Mouse (Mus musculus): ENCODE measurements at regions not wholly inside any gene's neighbourhood (a gene's known extent, or its start where the extent isn't known, plus 50 kb on each side); places are given as distances from the start of the nearest gene placed in this dataset.

- WGBS: 89% methylated on average over 3 of the region's 3 CpGs
- H3K9ac ChIP-seq (ENCODE audit: low read length): no peak overlapping the region
- no peak for ATAC-seq (ENCODE audit: low FRiP score, low TSS enrichment)
Measured at GRCm38 (mm10) chr4:80691774-80692485, 142.0 kb upstream of the Tyrp1 start.

GRCm38 (mm10) chr4:80712698-80713097, 121.2 kb upstream of the Tyrp1 start:
- TF ChIP-seq CTCF (IDR thresholded peaks at IDR 0.05; ENCODE audit: low read depth): no peak
- no peak for TF ChIP-seq EP300 (optimal IDR thresholded peaks at IDR 0.05)
- Histone ChIP-seq H3K27me3 (ENCODE audit: control insufficient read depth, insufficient read depth, low read length) (no peaks in the 10 kb centered on the region), H3K36me3 (ENCODE audit: control insufficient read depth, insufficient read depth, low read length) (no peaks in the 10 kb centered on the region), H3K4me3 (ENCODE audit: low read depth, low read length) (no peak overlapping the region), H3K9ac (ENCODE audit: low read length) (no peak overlapping the region), H3K4me2 (replicated peaks; ENCODE audit: low read depth) (no peak overlapping the region), H3K27ac (replicated peaks) (no peak overlapping the region), H3K4me1 (replicated peaks; ENCODE audit: control insufficient read depth, insufficient read depth) (no peaks in the 10 kb centered on the region), H3K9me3 (ENCODE audit: control insufficient read depth, low read length) (no peaks in the 10 kb centered on the region)
- ATAC-seq (ENCODE audit: low FRiP score, low TSS enrichment): no peak
- DNase-seq (ENCODE audit: low spot score): no peak
- 77% methylated on average over 2 of the region's 2 CpGs for WGBS

More at GRCm38 (mm10) chr4:80691774-80692485, 142.0 kb upstream of the Tyrp1 start:
- TF ChIP-seq CTCF (IDR thresholded peaks at IDR 0.05; ENCODE audit: low read depth): no peak
- TF ChIP-seq EP300 (optimal IDR thresholded peaks at IDR 0.05): no peak
- Histone ChIP-seq H3K27ac (replicated peaks) (no peak overlapping the region), H3K9me3 (ENCODE audit: control insufficient read depth, low read length) (no peaks in the 10 kb centered on the region), H3K36me3 (ENCODE audit: control insufficient read depth, insufficient read depth, low read length) (no peaks in the 10 kb centered on the region), H3K27me3 (ENCODE audit: control insufficient read depth, insufficient read depth, low read length) (no peaks in the 10 kb centered on the region), H3K4me2 (replicated peaks; ENCODE audit: low read depth) (no peak overlapping the region), H3K4me1 (replicated peaks; ENCODE audit: control insufficient read depth, insufficient read depth) (no peaks in the 10 kb centered on the region), H3K4me3 (ENCODE audit: low read depth, low read length) (no peak overlapping the region)
- DNase-seq (ENCODE audit: low spot score): no peak

- H3K36me3 ChIP-seq (ENCODE audit: control insufficient read depth, insufficient read depth, low read length): no peaks in the 10 kb centered on the region
- TF ChIP-seq EP300 (optimal IDR thresholded peaks at IDR 0.05) (no peak), CTCF (IDR thresholded peaks at IDR 0.05; ENCODE audit: low read depth) (no peak)
- no peaks in the 10 kb centered on the region for H3K27me3 ChIP-seq (ENCODE audit: control insufficient read depth, insufficient read depth, low read length)
- H3K27ac ChIP-seq (replicated peaks): no peak overlapping the region
- no peaks in the 10 kb centered on the region for H3K4me1 ChIP-seq (replicated peaks; ENCODE audit: control insufficient read depth, insufficient read depth)
- no peaks in the 10 kb centered on the region for H3K9me3 ChIP-seq (ENCODE audit: control insufficient read depth, low read length)
- no peak for ATAC-seq (ENCODE audit: low FRiP score, low TSS enrichment)
- H3K4me3 ChIP-seq (ENCODE audit: low read depth, low read length): no peak overlapping the region
- 53% methylated on average over 1 of the region's 1 CpGs for WGBS
- H3K9ac ChIP-seq (ENCODE audit: low read length): no peak overlapping the region
- H3K4me2 ChIP-seq (replicated peaks; ENCODE audit: low read depth): no peak overlapping the region
- DNase-seq (ENCODE audit: low spot score): no peak
Measured at GRCm38 (mm10) chr4:80744975-80745734, 88.8 kb upstream of the Tyrp1 start.

GRCm38 (mm10) chr4:80752259-80752658, 81.7 kb upstream of the Tyrp1 start:
- no peaks in the 10 kb centered on the region for H3K27me3 ChIP-seq (ENCODE audit: control insufficient read depth, insufficient read depth, low read length)
- ATAC-seq (ENCODE audit: low FRiP score, low TSS enrichment) (no peak), DNase-seq (ENCODE audit: low spot score) (no peak)
- no peak overlapping the region for H3K9ac ChIP-seq (ENCODE audit: low read length)
- 69% methylated on average over 6 of the region's 6 CpGs for WGBS
- no peak for TF ChIP-seq EP300 (optimal IDR thresholded peaks at IDR 0.05)
- no peak for TF ChIP-seq CTCF (IDR thresholded peaks at IDR 0.05; ENCODE audit: low read depth)
- H3K4me1 ChIP-seq (replicated peaks; ENCODE audit: control insufficient read depth, insufficient read depth): no peaks in the 10 kb centered on the region
- no peak overlapping the region for H3K4me3 ChIP-seq (ENCODE audit: low read depth, low read length)
- no peaks in the 10 kb centered on the region for H3K36me3 ChIP-seq (ENCODE audit: control insufficient read depth, insufficient read depth, low read length)
- H3K27ac ChIP-seq (replicated peaks): no peak overlapping the region
- H3K9me3 ChIP-seq (ENCODE audit: control insufficient read depth, low read length): no peaks in the 10 kb centered on the region
- H3K4me2 ChIP-seq (replicated peaks; ENCODE audit: low read depth): no peak overlapping the region

- Histone ChIP-seq H3K9me3 (ENCODE audit: control insufficient read depth, low read length) (no peaks in the 10 kb centered on the region), H3K27ac (replicated peaks) (no peak overlapping the region), H3K27me3 (ENCODE audit: control insufficient read depth, insufficient read depth, low read length) (no peaks in the 10 kb centered on the region), H3K4me1 (replicated peaks; ENCODE audit: control insufficient read depth, insufficient read depth) (no peaks in the 10 kb centered on the region), H3K4me2 (replicated peaks; ENCODE audit: low read depth) (no peak overlapping the region), H3K4me3 (ENCODE audit: low read depth, low read length) (no peak overlapping the region), H3K9ac (ENCODE audit: low read length) (no peak overlapping the region), H3K36me3 (ENCODE audit: control insufficient read depth, insufficient read depth, low read length) (no peaks in the 10 kb centered on the region)
- 67% methylated on average over 2 of the region's 2 CpGs for WGBS
- no peak for TF ChIP-seq CTCF (IDR thresholded peaks at IDR 0.05; ENCODE audit: low read depth)
- no peak for TF ChIP-seq EP300 (optimal IDR thresholded peaks at IDR 0.05)
- ATAC-seq (ENCODE audit: low FRiP score, low TSS enrichment) (no peak), DNase-seq (ENCODE audit: low spot score) (no peak)
Measured at GRCm38 (mm10) chr4:80756114-80756513, 77.8 kb upstream of the Tyrp1 start.

GRCm38 (mm10) chr4:80764024-80764423, 69.9 kb upstream of the Tyrp1 start:
- no peak overlapping the region for H3K27ac ChIP-seq (replicated peaks)
- no peak overlapping the region for H3K9ac ChIP-seq (ENCODE audit: low read length)
- no peak overlapping the region for H3K4me3 ChIP-seq (ENCODE audit: low read depth, low read length)
- TF ChIP-seq EP300 (optimal IDR thresholded peaks at IDR 0.05) (no peak), CTCF (IDR thresholded peaks at IDR 0.05; ENCODE audit: low read depth) (no peak)
- ATAC-seq (ENCODE audit: low FRiP score, low TSS enrichment) (no peak), DNase-seq (ENCODE audit: low spot score) (no peak)
- 73% methylated on average over 3 of the region's 3 CpGs for WGBS
- H3K36me3 ChIP-seq (ENCODE audit: control insufficient read depth, insufficient read depth, low read length): no peaks in the 10 kb centered on the region
- H3K27me3 ChIP-seq (ENCODE audit: control insufficient read depth, insufficient read depth, low read length): no peaks in the 10 kb centered on the region
- no peaks in the 10 kb centered on the region for H3K4me1 ChIP-seq (replicated peaks; ENCODE audit: control insufficient read depth, insufficient read depth)
- H3K4me2 ChIP-seq (replicated peaks; ENCODE audit: low read depth): no peak overlapping the region
- H3K9me3 ChIP-seq (ENCODE audit: control insufficient read depth, low read length): no peaks in the 10 kb centered on the region
